In genomic region chr4:137851484-137851883, GRCm38 (mm10) we compare ENCODE assay signal across 10 mouse cellular contexts. TPM values are rescaled to one million over a fixed set of nuclear protein-coding genes. Genes with fewer than 3 reads are reported as not detected.
A peak's percentile ranks its signal among the peaks of the same experiment; 100 is the strongest.
DNase-seq lines count a peak whose midpoint lies in the region; ATAC-seq and TF ChIP-seq lines count a peak whose summit lies in the region.
"Had no signal": no experiment of that assay in that cellular context is flagged by ENCODE, and none has a peak within 500 bp of the region (broad histone marks: within the 10 kb centered on the region; RNA-seq: fewer than 3 reads in every experiment).

No protein-coding gene starts in this region.

- H3K9me3 ChIP-seq in lung, embryonic 16.5 days (ENCODE audit: control insufficient read depth, low read length) = 0 out of 2 replicates have a peak, but pooled peaks cover 3% of the 10 kb centered on the region
- H3K9me3 ChIP-seq: embryonic facial prominence, embryonic 12.5 days had no signal

- CTCF ChIA-PET in Patski (lab: Charles Lee) = interaction anchor here (2.1 kb wide), 1 partner anchor 101 kb away, joined by 8 read pairs; no protein-coding TSS in a partner anchor

- no peaks in the 10 kb centered on the region for H3K4me1 ChIP-seq in lung, embryonic 16.5 days (replicated peaks; ENCODE audit: control insufficient read depth, insufficient read depth, low read length)
- H3K4me1 ChIP-seq: embryonic facial prominence, embryonic 12.5 days; limb, embryonic 12.5 days had no signal

- peak; percentile 48 for DNase-seq in layer of hippocampus, adult 11-12 months (ENCODE audit: low spot score)
- no peak for DNase-seq in layer of hippocampus, adult 9-10 months (ENCODE audit: low spot score)
- peak; percentile 72 for DNase-seq in CD4-positive helper T cell, adult 2 months (ENCODE audit: low read depth, low spot score)
- no peak for DNase-seq in Patski (ENCODE audit: low read depth, low spot score)
- DNase-seq in gastrocnemius, adult 18-20 months (ENCODE audit: low spot score) = peak; percentile 61
- no peak for DNase-seq in frontal cortex, postnatal 14 days (ENCODE audit: low spot score in 2 of 2)
- DNase-seq in left cerebral cortex, adult 8-10 months (ENCODE audit: low spot score in 2 of 2) = no peak

- no peak overlapping the region for H3K27ac ChIP-seq in lung, embryonic 16.5 days (ENCODE audit: low read length)
- H3K27ac ChIP-seq: embryonic facial prominence, embryonic 12.5 days; limb, embryonic 12.5 days had no signal

- no peaks in the 10 kb centered on the region for H3K36me3 ChIP-seq in lung, embryonic 16.5 days (ENCODE audit: control insufficient read depth, insufficient read depth, low read length)
- H3K36me3 ChIP-seq: embryonic facial prominence, embryonic 12.5 days; limb, embryonic 12.5 days had no signal

- no peak overlapping the region for H3K4me2 ChIP-seq in lung, embryonic 16.5 days (ENCODE audit: low read depth, low read length)
- H3K4me2 ChIP-seq: embryonic facial prominence, embryonic 12.5 days; limb, embryonic 12.5 days had no signal

- in situ Hi-C loops in Patski (cut with MboI; ENCODE audit: low pct_unique_long_range_greater_than_20kb) = loop anchor here (5.0 kb wide), 1 partner anchor 96 kb away; no protein-coding TSS in a partner anchor

- ATAC-seq in Patski = no peak
- ATAC-seq in lung, embryonic 16.5 days (ENCODE audit: low read depth) = 0 out of 2 replicates have a peak, but pooled peaks have one; percentile 37

- H3K27me3 ChIP-seq in Patski = no peaks in the 10 kb centered on the region
- H3K27me3 ChIP-seq in lung, embryonic 16.5 days (ENCODE audit: control insufficient read depth, insufficient read depth, low read depth, low read length) = no peaks in the 10 kb centered on the region
- H3K27me3 ChIP-seq: embryonic facial prominence, embryonic 12.5 days; limb, embryonic 12.5 days had no signal

- WGBS in lung, embryonic 16.5 days = 34% methylated on average over 2 of the region's 2 CpGs

- H3K9ac ChIP-seq in lung, embryonic 16.5 days (ENCODE audit: low read length) = no peak overlapping the region
- H3K9ac ChIP-seq: embryonic facial prominence, embryonic 12.5 days; limb, embryonic 12.5 days had no signal

- peak; percentile 67 for TF ChIP-seq CTCF in Patski (IDR thresholded peaks at IDR 0.05)

- H3K4me3 ChIP-seq in lung, embryonic 16.5 days (ENCODE audit: low read length) = no peak overlapping the region
- H3K4me3 ChIP-seq: embryonic facial prominence, embryonic 12.5 days; limb, embryonic 12.5 days had no signal

- POLR2A ChIA-PET in Patski (lab: Charles Lee) = interaction anchor here (0.7 kb wide), 1 partner anchor 14 kb away, joined by 3 read pairs; no protein-coding TSS in a partner anchor

RNA-seq across cellular contexts. Expression of gene Ece1, which starts 10.6 kb away (rescaled TPM):
- polyA plus RNA-seq in Patski (2021) = 147 TPM
- 10 to 100 TPM; 65.0 to 78.0 TPM for total RNA-seq in gastrocnemius, adult 18-20 months (2021)
- 48.1 and 53.8 TPM in 2 replicates for polyA plus RNA-seq in lung, embryonic 16.5 days (2015; fragmentation: Nextera tagmentation; extraction: Ambion mirVana)
- 10 to 100 TPM; 81.0 to 85.8 (median 83.3) TPM for total RNA-seq in left cerebral cortex, adult 8-10 months (2022)

RNA-seq across cellular contexts. Expression of gene Alpl, which starts 55.3 kb away (rescaled TPM):
- 2.0 TPM for polyA plus RNA-seq in Patski (2021)
- 10 to 100 TPM; 22.5 to 22.9 TPM for total RNA-seq in gastrocnemius, adult 18-20 months (2021)
- 4.4 and 9.4 TPM in 2 replicates for polyA plus RNA-seq in lung, embryonic 16.5 days (2015; fragmentation: Nextera tagmentation; extraction: Ambion mirVana)
- 10 to 100 TPM in 3 of 4 experiments, 1 to 10 TPM in 1; 7.6 to 12.8 (median 11.6) TPM for total RNA-seq in left cerebral cortex, adult 8-10 months (2022)

Comparison
In these comparisons a context has a peak if more than half of its experiments do, and no peak if none do; other contexts are left out.
1. DNase-seq: peak in layer of hippocampus, adult 11-12 months (single experiment), CD4-positive helper T cell, adult 2 months (single experiment) and gastrocnemius, adult 18-20 months (single experiment); none in layer of hippocampus, adult 9-10 months (single experiment), Patski (single experiment), frontal cortex, postnatal 14 days (0 of 2) and left cerebral cortex, adult 8-10 months (0 of 2).